Mouse (Mus musculus): ENCODE measurements at regions not wholly inside any gene's neighbourhood (a gene's known extent, or its start where the extent isn't known, plus 50 kb on each side); places are given as distances from the start of the nearest gene placed in this dataset.

GRCm38 (mm10) chr4:40064457-40064836, 78.4 kb upstream of the Aco1 start:
- DNase-seq (ENCODE audit: low spot score, missing footprints) (no peak), ATAC-seq (ENCODE audit: low FRiP score) (no peak)
- WGBS: 77% methylated on average over 9 of the region's 9 CpGs

DNA sequence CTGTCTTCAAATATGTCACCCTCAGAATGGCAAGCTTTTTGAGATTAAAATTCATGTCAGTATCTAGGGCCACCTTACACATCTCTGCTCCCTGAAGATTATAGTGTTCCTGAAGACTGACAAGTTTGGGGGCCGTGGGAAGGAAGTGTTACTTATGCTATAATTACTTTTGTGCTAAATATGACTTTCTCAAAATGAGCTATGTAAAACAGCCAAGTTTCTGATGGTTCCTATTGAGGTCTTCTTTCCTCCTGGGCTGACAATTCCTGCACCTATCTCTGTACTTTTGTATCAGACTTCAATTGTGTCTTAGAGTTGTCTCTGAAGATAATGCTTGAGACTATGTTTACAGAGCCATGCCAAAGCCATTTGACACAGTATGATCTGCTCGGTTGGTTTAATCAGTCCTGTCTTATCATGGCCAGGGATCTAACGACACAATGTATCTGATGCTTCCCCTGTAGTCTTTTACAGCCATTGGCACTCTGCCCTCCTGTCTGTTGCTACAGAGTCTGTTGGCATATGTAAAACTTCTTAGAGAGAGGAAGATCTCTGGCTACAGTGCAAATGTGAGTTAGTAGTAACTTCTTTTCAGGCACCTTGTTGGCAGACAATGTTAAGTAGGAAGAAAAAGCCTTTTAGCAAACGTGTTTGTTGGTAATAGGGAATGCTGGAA, 71.8 kb upstream of the Aco1 start:
- no peaks in the 10 kb centered on the region for H3K9me3 ChIP-seq (ENCODE audit: control insufficient read depth, low read length)
- no peak overlapping the region for H3K4me2 ChIP-seq
- DNase-seq (ENCODE audit: low spot score, missing footprints) (no peak), ATAC-seq (ENCODE audit: low FRiP score) (no peak)
- H3K4me3 ChIP-seq (ENCODE audit: low read depth, low read length): no peak overlapping the region
- no peak overlapping the region for H3K27ac ChIP-seq (ENCODE audit: low read depth, low read length)
- no peaks in the 10 kb centered on the region for H3K27me3 ChIP-seq (ENCODE audit: control insufficient read depth, insufficient read depth, low read length)
- WGBS: 80% methylated on average over 4 of the region's 4 CpGs
- H3K36me3 ChIP-seq (ENCODE audit: control insufficient read depth, insufficient read depth, low read length): no peaks in the 10 kb centered on the region
- H3K4me1 ChIP-seq (ENCODE audit: control insufficient read depth, insufficient read depth, low read length): no peaks in the 10 kb centered on the region
- no peak overlapping the region for H3K9ac ChIP-seq (ENCODE audit: low read length)

More at GRCm38 (mm10) chr4:40064457-40064836, 78.4 kb upstream of the Aco1 start:
- no peaks in the 10 kb centered on the region for H3K4me1 ChIP-seq (ENCODE audit: control insufficient read depth, insufficient read depth, low read length)
- no peak overlapping the region for H3K4me3 ChIP-seq (ENCODE audit: low read depth, low read length)
- H3K36me3 ChIP-seq (ENCODE audit: control insufficient read depth, insufficient read depth, low read length): no peaks in the 10 kb centered on the region
- no peak overlapping the region for H3K9ac ChIP-seq (ENCODE audit: low read length)
- no peak overlapping the region for H3K4me2 ChIP-seq
- H3K27ac ChIP-seq (ENCODE audit: low read depth, low read length): no peak overlapping the region
- no peaks in the 10 kb centered on the region for H3K27me3 ChIP-seq (ENCODE audit: control insufficient read depth, insufficient read depth, low read length)
- H3K9me3 ChIP-seq (ENCODE audit: control insufficient read depth, low read length): no peaks in the 10 kb centered on the region

- Histone ChIP-seq H3K36me3 (ENCODE audit: control insufficient read depth, insufficient read depth, low read length) (no peaks in the 10 kb centered on the region), H3K4me1 (ENCODE audit: control insufficient read depth, insufficient read depth, low read length) (no peaks in the 10 kb centered on the region)
- 35% methylated on average over 3 of the region's 3 CpGs for WGBS
Observed at GRCm38 (mm10) chr4:40081035-40081434, 61.8 kb upstream of the Aco1 start.

DNA sequence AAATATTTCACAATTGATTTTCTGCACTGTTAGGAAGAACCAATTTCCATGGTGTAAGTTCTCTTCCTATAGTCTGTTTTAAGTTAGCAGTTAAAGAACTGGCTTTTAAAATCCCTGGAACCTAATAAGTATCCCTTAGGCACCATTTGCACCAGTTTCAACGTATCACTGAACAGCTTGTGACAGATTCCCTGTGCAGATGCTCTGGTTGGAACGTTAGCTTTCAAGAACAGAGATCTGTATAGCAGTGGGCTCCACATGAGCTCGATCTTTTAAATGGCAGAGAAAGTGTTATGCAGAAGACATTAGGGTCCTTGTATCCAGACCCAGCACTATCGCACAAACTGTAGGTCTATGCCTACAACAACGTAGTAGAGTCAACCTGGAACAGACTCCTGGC, 52.6 kb upstream of the Aco1 start:
- DNase-seq (ENCODE audit: low spot score, missing footprints): no peak
- no peak overlapping the region for H3K4me3 ChIP-seq (ENCODE audit: low read depth, low read length)

More at GRCm38 (mm10) chr4:40081035-40081434, 61.8 kb upstream of the Aco1 start:
- Histone ChIP-seq H3K4me3 (ENCODE audit: low read depth, low read length) (no peak overlapping the region), H3K9me3 (ENCODE audit: control insufficient read depth, low read length) (no peaks in the 10 kb centered on the region), H3K9ac (ENCODE audit: low read length) (no peak overlapping the region), H3K27me3 (ENCODE audit: control insufficient read depth, insufficient read depth, low read length) (no peaks in the 10 kb centered on the region), H3K27ac (ENCODE audit: low read depth, low read length) (no peak overlapping the region), H3K4me2 (no peak overlapping the region)
- no peak for DNase-seq (ENCODE audit: low spot score, missing footprints)
- ATAC-seq (ENCODE audit: low FRiP score): no peak

More for the DNA sequence above, 52.6 kb upstream of the Aco1 start:
- 71% methylated on average over 5 of the region's 5 CpGs for WGBS
- Histone ChIP-seq H3K9me3 (ENCODE audit: control insufficient read depth, low read length) (no peaks in the 10 kb centered on the region), H3K36me3 (ENCODE audit: control insufficient read depth, insufficient read depth, low read length) (no peaks in the 10 kb centered on the region), H3K4me2 (no peak overlapping the region), H3K9ac (ENCODE audit: low read length) (no peak overlapping the region), H3K4me1 (ENCODE audit: control insufficient read depth, insufficient read depth, low read length) (peaks cover 2% of the 10 kb centered on the region; the same call in 1 of the 2 replicates), H3K27ac (ENCODE audit: low read depth, low read length) (no peak overlapping the region), H3K27me3 (ENCODE audit: control insufficient read depth, insufficient read depth, low read length) (no peaks in the 10 kb centered on the region)
- ATAC-seq (ENCODE audit: low FRiP score): no peak
